Mouse (Mus musculus) erythroblast, embryonic 14.5 days (primary cell): ENCODE results near the gene Klhl5.

ENCODE experiments used
- GATA1 ChIP-seq: IDR thresholded peaks from 2 replicates; pipeline ENCODE4 v1.6.1; 2012; ENCODE audit warnings: low read length, inconsistent platforms, mixed read lengths
- TAL1 ChIP-seq: IDR thresholded peaks from 3 replicates; pipeline ENCODE4 v1.6.1; 2012; ENCODE audit warnings: low read length, inconsistent platforms, mixed read lengths

DNA sequence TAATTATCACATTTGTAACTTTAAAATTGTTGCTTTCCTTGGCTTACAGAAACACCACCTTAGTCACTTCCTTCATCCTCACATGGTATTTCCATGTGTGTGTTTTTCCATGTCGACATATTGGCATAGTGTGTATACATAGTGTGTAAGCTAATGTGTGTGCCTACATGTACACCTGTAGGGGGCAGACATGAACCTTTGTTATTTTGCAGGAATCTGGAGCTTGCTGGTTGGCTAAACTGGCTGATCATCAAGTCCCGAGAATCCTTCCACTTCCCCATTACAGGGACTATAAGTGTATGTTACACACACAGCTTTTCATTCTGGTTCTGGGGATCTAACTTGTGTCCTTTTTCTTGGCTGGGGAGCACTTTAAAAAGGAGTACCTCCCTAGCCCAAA lies 31.3 kb upstream of the Klhl5 start:
- TF ChIP-seq GATA1 (no peak), TAL1 (no peak)
